Mouse (Mus musculus): ENCODE measurements at regions not wholly inside any gene's neighbourhood (a gene's known extent, or its start where the extent isn't known, plus 50 kb on each side); places are given as distances from the start of the nearest gene placed in this dataset.
"Not testable (repeated sequence)": the region's sequence is repeated elsewhere in the genome, so short reads cannot be mapped to it uniquely, and the experiment has no call there.

- no peak for DNase-seq (ENCODE audit: low read depth, low spot score)
Observed at GRCm38 (mm10) chr4:10670846-10671428, 203.4 kb upstream of the 2610301B20Rik start.

- no peak for DNase-seq (ENCODE audit: low read depth, low spot score)
Observed at GRCm38 (mm10) chr4:10691086-10691485, 183.2 kb upstream of the 2610301B20Rik start.

- no peak for DNase-seq (ENCODE audit: low read depth, low spot score)
Observed at GRCm38 (mm10) chr4:10692860-10693259, 181.4 kb upstream of the 2610301B20Rik start.

- no peak for DNase-seq (ENCODE audit: low read depth, low spot score)
Observed at GRCm38 (mm10) chr4:10693446-10694105, 180.7 kb upstream of the 2610301B20Rik start.

GRCm38 (mm10) chr4:10694106-10694748, 180.1 kb upstream of the 2610301B20Rik start:
- not testable (repeated sequence) for DNase-seq (ENCODE audit: low read depth, low spot score)

- no peak for DNase-seq (ENCODE audit: low read depth, low spot score)
Observed at GRCm38 (mm10) chr4:10697225-10697836, 177.0 kb upstream of the 2610301B20Rik start.

- no peak for DNase-seq (ENCODE audit: low read depth, low spot score)
Observed at GRCm38 (mm10) chr4:10698637-10699036, 175.7 kb upstream of the 2610301B20Rik start.

GRCm38 (mm10) chr4:10701479-10701878, 172.8 kb upstream of the 2610301B20Rik start:
- DNase-seq (ENCODE audit: low read depth, low spot score): no peak

- no peak for DNase-seq (ENCODE audit: low read depth, low spot score)
Observed at GRCm38 (mm10) chr4:10703212-10703611, 171.1 kb upstream of the 2610301B20Rik start.

- no peak for DNase-seq (ENCODE audit: low read depth, low spot score)
Observed at GRCm38 (mm10) chr4:10707016-10707657, 167.2 kb upstream of the 2610301B20Rik start.

- DNase-seq (ENCODE audit: low read depth, low spot score): no peak
Observed at GRCm38 (mm10) chr4:10707658-10708056, 166.6 kb upstream of the 2610301B20Rik start.

GRCm38 (mm10) chr4:10711939-10712533, 162.3 kb upstream of the 2610301B20Rik start:
- DNase-seq (ENCODE audit: low read depth, low spot score): no peak

GRCm38 (mm10) chr4:10723341-10723740, 151.0 kb upstream of the 2610301B20Rik start:
- DNase-seq (ENCODE audit: low read depth, low spot score): no peak

GRCm38 (mm10) chr4:10727894-10728293, 146.4 kb upstream of the 2610301B20Rik start:
- DNase-seq (ENCODE audit: low read depth, low spot score): no peak

GRCm38 (mm10) chr4:10745207-10745606, 129.1 kb upstream of the 2610301B20Rik start:
- DNase-seq (ENCODE audit: low read depth, low spot score): no peak

- DNase-seq (ENCODE audit: low read depth, low spot score): no peak
Observed at GRCm38 (mm10) chr4:10748816-10749215, 125.5 kb upstream of the 2610301B20Rik start.

GRCm38 (mm10) chr4:10750377-10751062, 123.8 kb upstream of the 2610301B20Rik start:
- DNase-seq (ENCODE audit: low read depth, low spot score): not testable (repeated sequence)

- no peak for DNase-seq (ENCODE audit: low read depth, low spot score)
Observed at GRCm38 (mm10) chr4:10753176-10753575, 121.1 kb upstream of the 2610301B20Rik start.

- no peak for DNase-seq (ENCODE audit: low read depth, low spot score)
Observed at GRCm38 (mm10) chr4:10759491-10759890, 114.8 kb upstream of the 2610301B20Rik start.

GRCm38 (mm10) chr4:10767676-10768075, 106.6 kb upstream of the 2610301B20Rik start:
- DNase-seq (ENCODE audit: low read depth, low spot score): no peak

All from telencephalon, adult 2 months (tissue).